Mouse (Mus musculus): ENCODE measurements around the gene Evx2.

DNA sequence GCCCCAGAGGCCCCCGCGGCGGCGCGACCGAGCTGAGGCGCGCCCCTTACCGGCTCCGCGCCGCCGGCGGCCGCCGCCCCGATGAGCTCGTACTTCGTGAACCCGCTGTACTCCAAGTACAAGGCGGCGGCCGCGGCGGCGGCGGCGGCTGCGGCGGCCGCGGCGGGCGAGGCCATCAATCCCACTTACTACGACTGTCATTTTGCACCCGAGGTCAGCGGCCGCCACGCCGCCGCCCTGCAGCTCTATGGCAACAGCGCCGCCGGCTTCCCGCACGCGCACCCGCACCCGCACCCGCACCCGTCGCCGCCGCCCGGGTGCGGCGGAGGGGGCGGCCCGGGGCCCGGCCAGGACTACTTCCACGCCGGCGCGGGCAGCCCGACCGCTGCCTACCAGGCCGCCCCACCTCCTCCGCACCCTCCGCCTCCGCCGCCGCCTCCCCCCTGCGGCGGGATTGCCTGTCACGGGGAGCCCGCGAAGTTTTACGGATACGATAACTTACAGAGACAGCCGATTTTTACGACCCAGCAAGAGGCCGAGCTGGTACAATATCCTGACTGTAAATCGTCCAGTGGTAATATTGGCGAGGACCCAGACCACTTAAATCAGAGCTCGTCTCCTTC lies 46.2 kb upstream of the Evx2 start:
- TF ChIP-seq CTCF (IDR thresholded peaks at IDR 0.05; ENCODE audit: low read depth, low read length) (no peak), POLR2A (IDR thresholded peaks at IDR 0.05; ENCODE audit: borderline replicate concordance, low read depth, low read length) (no peak)
